Mouse (Mus musculus) erythroblast, adult 5-6 weeks (primary cell): ENCODE measurements around the gene Snrk. TPM values are rescaled to one million over a fixed set of nuclear protein-coding genes. Genes with fewer than 3 reads are reported as not detected.

Experiments used
- ATAC-seq: replicated peaks from 2 replicates; pipeline ENCODE4 v1.8.0; 2016; ENCODE audit warnings: moderate number of reproducible peaks, mild to moderate bottlenecking, moderate TSS enrichment, inconsistent platforms; ENCODE audit not compliant: poor library complexity, low FRiP score, severe bottlenecking
- total RNA-seq, 2 experiments: library from RNA; stranded (forward) in 1 of 2; stranded (reverse) in 1 of 2; fragments of 150-400 nt in 1 of 2; fragments of 200-764, 138-1000 nt in 1 of 2; gene quantifications; 2 replicates each; pipeline versions ENCODE4 v1.2.3 to v1.2.4; 2015 to 2017; ENCODE audit warnings: low replicate concordance in 2 of 2

Gene Snrk
- total RNA-seq, 2 experiments from 2014 or later: 4.2 to 28.9 TPM

- no peak for ATAC-seq
Measured at GRCm38 (mm10) chr9:122104285-122104829, 12.7 kb upstream of the Snrk start.

- ATAC-seq: no peak
Measured at GRCm38 (mm10) chr9:122107701-122108375, 9.2 kb upstream of the Snrk start.

GRCm38 (mm10) chr9:122109553-122110225, 7.4 kb upstream of the Snrk start:
- no peak for ATAC-seq

- ATAC-seq: no peak
Measured at GRCm38 (mm10) chr9:122110508-122110907, 6.6 kb upstream of the Snrk start.

- ATAC-seq: no peak
Measured at GRCm38 (mm10) chr9:122110921-122111320, 6.1 kb upstream of the Snrk start.

GRCm38 (mm10) chr9:122115552-122115951, 1.5 kb upstream of the Snrk start:
- ATAC-seq: no peak

GRCm38 (mm10) chr9:122116359-122116758, 707 bp upstream of the Snrk start:
- no peak for ATAC-seq

GRCm38 (mm10) chr9:122117692-122118529, 845 bp downstream of the Snrk start:
- peak; percentile 47; the same call in 1 of the 2 replicates for ATAC-seq

- no peak for ATAC-seq
Measured at GRCm38 (mm10) chr9:122120089-122120488, 3.0 kb downstream of the Snrk start.

- ATAC-seq: no peak
Measured at GRCm38 (mm10) chr9:122122113-122122512, 5.0 kb downstream of the Snrk start.

GRCm38 (mm10) chr9:122123181-122123580, 6.1 kb downstream of the Snrk start:
- no peak for ATAC-seq

- ATAC-seq: no peak
Measured at GRCm38 (mm10) chr9:122125723-122126290, 8.7 kb downstream of the Snrk start.

GRCm38 (mm10) chr9:122126790-122127189, 9.7 kb downstream of the Snrk start:
- no peak for ATAC-seq

- no peak for ATAC-seq
Measured at GRCm38 (mm10) chr9:122127271-122127785, 10.3 kb downstream of the Snrk start.

GRCm38 (mm10) chr9:122128686-122129085, 11.6 kb downstream of the Snrk start:
- ATAC-seq: no peak

GRCm38 (mm10) chr9:122130666-122131065, 13.6 kb downstream of the Snrk start:
- no peak for ATAC-seq

- ATAC-seq: no peak
Measured at GRCm38 (mm10) chr9:122132145-122132544, 15.1 kb downstream of the Snrk start.

- ATAC-seq: 0 out of 2 replicates have a peak, but pooled peaks have one; percentile 25
Measured at GRCm38 (mm10) chr9:122135095-122135884, 18.2 kb downstream of the Snrk start.

GRCm38 (mm10) chr9:122135885-122136170, 18.8 kb downstream of the Snrk start:
- 0 out of 2 replicates have a peak, but pooled peaks have one; percentile 13 for ATAC-seq
